Mouse (Mus musculus) NIH3T3 (cell line): Measurements from ENCODE around the gene Hba-x.
"Not testable (repeated sequence)": the region's sequence is repeated elsewhere in the genome, so short reads cannot be mapped to it uniquely, and the experiment has no call there.

Experiments used
- DNase-seq: peaks from one replicate; pipeline ENCODE4 v3.0.0-alpha.2; 2012; ENCODE audit warnings: low read depth

The Hba-x gene

GRCm38 (mm10) chr11:32250880-32251763 is 25.1 kb upstream of the Hba-x start:
- DNase-seq = peak; percentile 48

GRCm38 (mm10) chr11:32253121-32253520 is 23.1 kb upstream of the Hba-x start:
- no peak for DNase-seq

- no peak for DNase-seq
Measured at GRCm38 (mm10) chr11:32256146-32256545, 20.1 kb upstream of the Hba-x start.

- no peak for DNase-seq
Measured at GRCm38 (mm10) chr11:32256566-32256965, 19.6 kb upstream of the Hba-x start.

GRCm38 (mm10) chr11:32262674-32263415 is 13.4 kb upstream of the Hba-x start:
- peak; percentile 90 for DNase-seq

- DNase-seq = peak; percentile 56
Measured at GRCm38 (mm10) chr11:32265117-32265738, 11.0 kb upstream of the Hba-x start.

GRCm38 (mm10) chr11:32266194-32266593 is 10.0 kb upstream of the Hba-x start:
- DNase-seq = no peak

- DNase-seq = peak; percentile 20
Measured at GRCm38 (mm10) chr11:32266776-32267175, 9.4 kb upstream of the Hba-x start.

- peak; percentile 98 for DNase-seq
Measured at GRCm38 (mm10) chr11:32267188-32267884, 8.9 kb upstream of the Hba-x start, which contains the start of gene Nprl3. Nprl3 (minus strand) TSS chr11:32267707.

- no peak for DNase-seq
Measured at GRCm38 (mm10) chr11:32267964-32268363, 8.2 kb upstream of the Hba-x start.

GRCm38 (mm10) chr11:32268952-32269351 is 7.2 kb upstream of the Hba-x start:
- no peak for DNase-seq

- no peak for DNase-seq
Measured at GRCm38 (mm10) chr11:32271178-32271577, 5.0 kb upstream of the Hba-x start.

- DNase-seq = no peak
Measured at GRCm38 (mm10) chr11:32277736-32278457, 1.7 kb downstream of the Hba-x start.

- DNase-seq = no peak
Measured at GRCm38 (mm10) chr11:32278458-32278957, 2.3 kb downstream of the Hba-x start.

- DNase-seq = no peak
Measured at GRCm38 (mm10) chr11:32280646-32281045, 4.4 kb downstream of the Hba-x start.

- no peak for DNase-seq
Measured at GRCm38 (mm10) chr11:32281416-32282144, 5.4 kb downstream of the Hba-x start.

GRCm38 (mm10) chr11:32283091-32283777 is 7.0 kb downstream of the Hba-x start, which contains the start of gene Hba-a1:
Hba-a1 (plus strand) TSS chr11:32283511.
- DNase-seq = not testable (repeated sequence)

- not testable (repeated sequence) for DNase-seq
Measured at GRCm38 (mm10) chr11:32284582-32284981, 8.4 kb downstream of the Hba-x start.

- DNase-seq = no peak
Measured at GRCm38 (mm10) chr11:32285031-32285775, 9.0 kb downstream of the Hba-x start.
